Mouse (Mus musculus): Measurements from ENCODE around the gene BC067074. TPM values are rescaled to one million over a fixed set of nuclear protein-coding genes. Genes with fewer than 3 reads are reported as not detected.

Gene BC067074
- polyA plus RNA-seq, 1 experiment: 2.4 TPM

Other genes starting within 250 kb of the BC067074 start
- 18.8 and 21.8 TPM in 2 replicates for gene Gpx8, start 246.7 kb upstream of the BC067074 start, polyA plus RNA-seq (2012; rRNA removed)
- gene Gzma, start 192.2 kb upstream of the BC067074 start, polyA plus RNA-seq (2012; rRNA removed): 0.95 and 1.0 TPM in 2 replicates
- 3.8 and 4.1 TPM in 2 replicates for gene Esm1, start 83.5 kb upstream of the BC067074 start, polyA plus RNA-seq (2012; rRNA removed)
- gene Gzmk, start 67.3 kb upstream of the BC067074 start, polyA plus RNA-seq (2012; rRNA removed): not detected in 2 replicates

All from gonadal fat pad, adult 2 months (tissue).